Mouse (Mus musculus): Measurements from ENCODE around the gene Mthfsl.
"Not testable (repeated sequence)": the region's sequence is repeated elsewhere in the genome, so short reads cannot be mapped to it uniquely, and the experiment has no call there.

Mthfsl gene

GRCm38 (mm10) chr9:88691307-88691706 lies 28.8 kb downstream of the Mthfsl start:
- DNase-seq (ENCODE audit: low spot score in 2 of 2), result not testable (repeated sequence)

GRCm38 (mm10) chr9:88689451-88689850 lies 30.6 kb downstream of the Mthfsl start:
- DNase-seq (ENCODE audit: low spot score in 2 of 2), result not testable (repeated sequence)

- DNase-seq (ENCODE audit: low spot score in 2 of 2), result not testable (repeated sequence)
Observed at GRCm38 (mm10) chr9:88686719-88687118, 33.4 kb downstream of the Mthfsl start.

GRCm38 (mm10) chr9:88658341-88658740 lies 61.8 kb downstream of the Mthfsl start:
- DNase-seq (ENCODE audit: low spot score in 2 of 2), result not testable (repeated sequence)

- DNase-seq (ENCODE audit: low spot score in 2 of 2), result not testable (repeated sequence)
Observed at GRCm38 (mm10) chr9:88650742-88651141, 69.4 kb downstream of the Mthfsl start.
